Mouse (Mus musculus): ENCODE data around the gene Grid2. TPM values are rescaled to one million over a fixed set of nuclear protein-coding genes. Genes with fewer than 3 reads are reported as not detected.

The Grid2 gene
- polyA plus RNA-seq, 1 experiment from 2014 or later = 1.5 TPM

- no peak overlapping the region for H3K4me2 ChIP-seq
- no peaks in the 10 kb centered on the region for H3K9me3 ChIP-seq
- no peak overlapping the region for H3K27ac ChIP-seq (replicated peaks)
- H3K4me1 ChIP-seq = no peaks in the 10 kb centered on the region
- 72% methylated on average over 6 of the region's 6 CpGs for WGBS
- no peaks in the 10 kb centered on the region for H3K27me3 ChIP-seq (replicated peaks)
- H3K9ac ChIP-seq = no peak overlapping the region
- no peak overlapping the region for H3K4me3 ChIP-seq
- no peaks in the 10 kb centered on the region for H3K36me3 ChIP-seq
- no peak for ATAC-seq (ENCODE audit: extremely low read depth, insufficient number of reproducible peaks, low FRiP score, low TSS enrichment)
Measured at GRCm38 (mm10) chr6:63917035-63917570, 661.4 kb downstream of the Grid2 start.

GRCm38 (mm10) chr6:63921951-63922350 is 666.3 kb downstream of the Grid2 start:
- H3K27ac ChIP-seq (replicated peaks) = no peak overlapping the region
- 78% methylated on average over 6 of the region's 6 CpGs for WGBS
- H3K4me2 ChIP-seq = no peak overlapping the region
- no peak overlapping the region for H3K4me3 ChIP-seq
- H3K9ac ChIP-seq = no peak overlapping the region
- ATAC-seq (ENCODE audit: extremely low read depth, insufficient number of reproducible peaks, low FRiP score, low TSS enrichment) = no peak
- no peaks in the 10 kb centered on the region for H3K9me3 ChIP-seq
- H3K27me3 ChIP-seq (replicated peaks) = no peaks in the 10 kb centered on the region
- H3K36me3 ChIP-seq = no peaks in the 10 kb centered on the region
- H3K4me1 ChIP-seq = no peaks in the 10 kb centered on the region

- Histone ChIP-seq H3K4me2 (no peak overlapping the region), H3K9me3 (no peaks in the 10 kb centered on the region), H3K36me3 (no peaks in the 10 kb centered on the region), H3K27ac (replicated peaks) (no peak overlapping the region), H3K9ac (no peak overlapping the region), H3K27me3 (replicated peaks) (no peaks in the 10 kb centered on the region), H3K4me1 (peaks cover 14% of the 10 kb centered on the region), H3K4me3 (no peak overlapping the region)
- ATAC-seq (ENCODE audit: extremely low read depth, insufficient number of reproducible peaks, low FRiP score, low TSS enrichment) = no peak
Measured at GRCm38 (mm10) chr6:63931201-63931600, 675.5 kb downstream of the Grid2 start.

- H3K9ac ChIP-seq = no peak overlapping the region
- H3K9me3 ChIP-seq = no peaks in the 10 kb centered on the region
- H3K4me2 ChIP-seq = no peak overlapping the region
- no peak overlapping the region for H3K27ac ChIP-seq (replicated peaks)
- no peaks in the 10 kb centered on the region for H3K36me3 ChIP-seq
- no peaks in the 10 kb centered on the region for H3K4me1 ChIP-seq
- H3K4me3 ChIP-seq = no peak overlapping the region
- no peaks in the 10 kb centered on the region for H3K27me3 ChIP-seq (replicated peaks)
- WGBS = 54% methylated on average over 5 of the region's 5 CpGs
- ATAC-seq (ENCODE audit: extremely low read depth, insufficient number of reproducible peaks, low FRiP score, low TSS enrichment) = no peak
Measured at GRCm38 (mm10) chr6:63946721-63947120, 691.0 kb downstream of the Grid2 start.

GRCm38 (mm10) chr6:63963789-63964188 is 708.1 kb downstream of the Grid2 start:
- 69% methylated on average over 3 of the region's 3 CpGs for WGBS
- no peak for ATAC-seq (ENCODE audit: extremely low read depth, insufficient number of reproducible peaks, low FRiP score, low TSS enrichment)
- no peaks in the 10 kb centered on the region for H3K36me3 ChIP-seq
- no peak overlapping the region for H3K4me2 ChIP-seq
- H3K9me3 ChIP-seq = no peaks in the 10 kb centered on the region
- no peak overlapping the region for H3K4me3 ChIP-seq
- H3K27ac ChIP-seq (replicated peaks) = no peak overlapping the region
- no peaks in the 10 kb centered on the region for H3K4me1 ChIP-seq
- H3K9ac ChIP-seq = no peak overlapping the region
- H3K27me3 ChIP-seq (replicated peaks) = no peaks in the 10 kb centered on the region

- WGBS = 71% methylated on average over 6 of the region's 6 CpGs
- Histone ChIP-seq H3K4me1 (no peaks in the 10 kb centered on the region), H3K9me3 (no peaks in the 10 kb centered on the region), H3K27me3 (replicated peaks) (no peaks in the 10 kb centered on the region), H3K9ac (no peak overlapping the region), H3K4me2 (no peak overlapping the region), H3K36me3 (no peaks in the 10 kb centered on the region), H3K4me3 (no peak overlapping the region), H3K27ac (replicated peaks) (no peak overlapping the region)
- no peak for ATAC-seq (ENCODE audit: extremely low read depth, insufficient number of reproducible peaks, low FRiP score, low TSS enrichment)
Measured at GRCm38 (mm10) chr6:63964269-63964668, 708.6 kb downstream of the Grid2 start.

- 60% methylated on average over 2 of the region's 2 CpGs for WGBS
- no peak for ATAC-seq (ENCODE audit: extremely low read depth, insufficient number of reproducible peaks, low FRiP score, low TSS enrichment)
- no peaks in the 10 kb centered on the region for H3K27me3 ChIP-seq (replicated peaks)
Measured at GRCm38 (mm10) chr6:63964735-63965134, 709.1 kb downstream of the Grid2 start.

GRCm38 (mm10) chr6:64046084-64046483 is 790.4 kb downstream of the Grid2 start:
- 78% methylated on average over 2 of the region's 2 CpGs for WGBS
- no peaks in the 10 kb centered on the region for H3K36me3 ChIP-seq
- no peak overlapping the region for H3K27ac ChIP-seq (replicated peaks)
- no peak overlapping the region for H3K9ac ChIP-seq
- H3K9me3 ChIP-seq = no peaks in the 10 kb centered on the region
- no peaks in the 10 kb centered on the region for H3K4me1 ChIP-seq
- H3K4me2 ChIP-seq = no peak overlapping the region
- no peak overlapping the region for H3K4me3 ChIP-seq
- no peak for ATAC-seq (ENCODE audit: extremely low read depth, insufficient number of reproducible peaks, low FRiP score, low TSS enrichment)
- H3K27me3 ChIP-seq (replicated peaks) = no peaks in the 10 kb centered on the region

More at GRCm38 (mm10) chr6:63964735-63965134, 709.1 kb downstream of the Grid2 start:
- Histone ChIP-seq H3K9ac (no peak overlapping the region), H3K4me2 (no peak overlapping the region), H3K9me3 (no peaks in the 10 kb centered on the region), H3K36me3 (no peaks in the 10 kb centered on the region), H3K4me3 (no peak overlapping the region), H3K27ac (replicated peaks) (no peak overlapping the region), H3K4me1 (no peaks in the 10 kb centered on the region)

GRCm38 (mm10) chr6:64046732-64047131 is 791.1 kb downstream of the Grid2 start:
- 69% methylated on average over 1 of the region's 1 CpGs for WGBS
- Histone ChIP-seq H3K4me1 (no peaks in the 10 kb centered on the region), H3K36me3 (no peaks in the 10 kb centered on the region), H3K27me3 (replicated peaks) (no peaks in the 10 kb centered on the region), H3K9me3 (no peaks in the 10 kb centered on the region), H3K27ac (replicated peaks) (no peak overlapping the region), H3K4me3 (no peak overlapping the region), H3K4me2 (no peak overlapping the region), H3K9ac (no peak overlapping the region)
- no peak for ATAC-seq (ENCODE audit: extremely low read depth, insufficient number of reproducible peaks, low FRiP score, low TSS enrichment)

GRCm38 (mm10) chr6:64047950-64048349 is 792.3 kb downstream of the Grid2 start:
- Histone ChIP-seq H3K4me2 (no peak overlapping the region), H3K9ac (no peak overlapping the region), H3K4me3 (no peak overlapping the region), H3K36me3 (no peaks in the 10 kb centered on the region), H3K4me1 (no peaks in the 10 kb centered on the region), H3K27ac (replicated peaks) (no peak overlapping the region), H3K27me3 (replicated peaks) (no peaks in the 10 kb centered on the region), H3K9me3 (no peaks in the 10 kb centered on the region)
- ATAC-seq (ENCODE audit: extremely low read depth, insufficient number of reproducible peaks, low FRiP score, low TSS enrichment) = no peak
- WGBS = 78% methylated on average over 5 of the region's 5 CpGs

- Histone ChIP-seq H3K4me2 (no peak overlapping the region), H3K9ac (no peak overlapping the region), H3K4me3 (no peak overlapping the region), H3K9me3 (no peaks in the 10 kb centered on the region), H3K27me3 (replicated peaks) (no peaks in the 10 kb centered on the region), H3K36me3 (no peaks in the 10 kb centered on the region), H3K27ac (replicated peaks) (no peak overlapping the region), H3K4me1 (no peaks in the 10 kb centered on the region)
- no peak for ATAC-seq (ENCODE audit: extremely low read depth, insufficient number of reproducible peaks, low FRiP score, low TSS enrichment)
- 76% methylated on average over 7 of the region's 7 CpGs for WGBS
Measured at GRCm38 (mm10) chr6:64063858-64064257, 808.2 kb downstream of the Grid2 start.

- H3K4me3 ChIP-seq = no peak overlapping the region
- no peaks in the 10 kb centered on the region for H3K4me1 ChIP-seq
- H3K27ac ChIP-seq (replicated peaks) = no peak overlapping the region
- no peak for ATAC-seq (ENCODE audit: extremely low read depth, insufficient number of reproducible peaks, low FRiP score, low TSS enrichment)
- no peak overlapping the region for H3K9ac ChIP-seq
- H3K9me3 ChIP-seq = no peaks in the 10 kb centered on the region
- no peaks in the 10 kb centered on the region for H3K36me3 ChIP-seq
- 72% methylated on average over 2 of the region's 2 CpGs for WGBS
- no peaks in the 10 kb centered on the region for H3K27me3 ChIP-seq (replicated peaks)
- H3K4me2 ChIP-seq = no peak overlapping the region
Measured at GRCm38 (mm10) chr6:64064704-64065103, 809.0 kb downstream of the Grid2 start.
